Mouse (Mus musculus): ENCODE results near the gene Gbe1. TPM values are rescaled to one million over a fixed set of nuclear protein-coding genes. Genes with fewer than 3 reads are reported as not detected.

Gbe1 gene
- polyA plus RNA-seq, 1 experiment from 2014 or later, result 26.1 TPM

GRCm38 (mm10) chr16:70345607-70346006, 31.9 kb downstream of the Gbe1 start:
- no peaks in the 10 kb centered on the region for H3K4me1 ChIP-seq (replicated peaks; ENCODE audit: control insufficient read depth, insufficient read depth, low read length)
- no peak overlapping the region for H3K27ac ChIP-seq (ENCODE audit: low read depth, low read length)
- H3K27me3 ChIP-seq (replicated peaks; ENCODE audit: control insufficient read depth, insufficient read depth, low read length), result no peaks in the 10 kb centered on the region

GRCm38 (mm10) chr16:70350011-70350410, 36.3 kb downstream of the Gbe1 start:
- Histone ChIP-seq H3K27me3 (replicated peaks; ENCODE audit: control insufficient read depth, insufficient read depth, low read length) (no peaks in the 10 kb centered on the region), H3K9me3 (ENCODE audit: control insufficient read depth) (no peaks in the 10 kb centered on the region), H3K4me1 (replicated peaks; ENCODE audit: control insufficient read depth, insufficient read depth, low read length) (no peaks in the 10 kb centered on the region), H3K36me3 (ENCODE audit: control insufficient read depth, insufficient read depth) (no peaks in the 10 kb centered on the region), H3K9ac (ENCODE audit: low read depth, low read length) (no peak overlapping the region), H3K4me3 (ENCODE audit: low read depth, low read length) (no peak overlapping the region), H3K4me2 (replicated peaks; ENCODE audit: low read depth) (no peak overlapping the region), H3K27ac (ENCODE audit: low read depth, low read length) (no peak overlapping the region)
- ATAC-seq, result no peak
- no peak for TF ChIP-seq CTCF (IDR thresholded peaks at IDR 0.05; ENCODE audit: low read depth)
- WGBS, result 56% methylated on average over 8 of the region's 8 CpGs

More at GRCm38 (mm10) chr16:70345607-70346006, 31.9 kb downstream of the Gbe1 start:
- no peak for TF ChIP-seq CTCF (IDR thresholded peaks at IDR 0.05; ENCODE audit: low read depth)
- no peak overlapping the region for H3K4me2 ChIP-seq (replicated peaks; ENCODE audit: low read depth)
- WGBS, result 81% methylated on average over 10 of the region's 10 CpGs
- no peak overlapping the region for H3K9ac ChIP-seq (ENCODE audit: low read depth, low read length)
- no peak overlapping the region for H3K4me3 ChIP-seq (ENCODE audit: low read depth, low read length)
- no peaks in the 10 kb centered on the region for H3K36me3 ChIP-seq (ENCODE audit: control insufficient read depth, insufficient read depth)
- H3K9me3 ChIP-seq (ENCODE audit: control insufficient read depth), result no peaks in the 10 kb centered on the region
- ATAC-seq, result no peak

GRCm38 (mm10) chr16:70351641-70352280, 38.0 kb downstream of the Gbe1 start:
- Histone ChIP-seq H3K4me1 (replicated peaks; ENCODE audit: control insufficient read depth, insufficient read depth, low read length) (no peaks in the 10 kb centered on the region), H3K36me3 (ENCODE audit: control insufficient read depth, insufficient read depth) (no peaks in the 10 kb centered on the region), H3K27ac (ENCODE audit: low read depth, low read length) (no peak overlapping the region), H3K9ac (ENCODE audit: low read depth, low read length) (no peak overlapping the region), H3K4me3 (ENCODE audit: low read depth, low read length) (no peak overlapping the region), H3K9me3 (ENCODE audit: control insufficient read depth) (no peaks in the 10 kb centered on the region), H3K27me3 (replicated peaks; ENCODE audit: control insufficient read depth, insufficient read depth, low read length) (no peaks in the 10 kb centered on the region), H3K4me2 (replicated peaks; ENCODE audit: low read depth) (no peak overlapping the region)
- peak; percentile 63 for ATAC-seq
- no peak for TF ChIP-seq CTCF (IDR thresholded peaks at IDR 0.05; ENCODE audit: low read depth)
- WGBS, result 43% methylated on average over 11 of the region's 11 CpGs

GRCm38 (mm10) chr16:70352571-70352970, 38.8 kb downstream of the Gbe1 start:
- Histone ChIP-seq H3K27ac (ENCODE audit: low read depth, low read length) (no peak overlapping the region), H3K4me3 (ENCODE audit: low read depth, low read length) (no peak overlapping the region), H3K9me3 (ENCODE audit: control insufficient read depth) (no peaks in the 10 kb centered on the region), H3K9ac (ENCODE audit: low read depth, low read length) (no peak overlapping the region), H3K36me3 (ENCODE audit: control insufficient read depth, insufficient read depth) (no peaks in the 10 kb centered on the region), H3K27me3 (replicated peaks; ENCODE audit: control insufficient read depth, insufficient read depth, low read length) (no peaks in the 10 kb centered on the region), H3K4me2 (replicated peaks; ENCODE audit: low read depth) (no peak overlapping the region), H3K4me1 (replicated peaks; ENCODE audit: control insufficient read depth, insufficient read depth, low read length) (no peaks in the 10 kb centered on the region)
- no peak for ATAC-seq
- WGBS, result 37% methylated on average over 3 of the region's 3 CpGs
- no peak for TF ChIP-seq CTCF (IDR thresholded peaks at IDR 0.05; ENCODE audit: low read depth)

GRCm38 (mm10) chr16:70353058-70353457, 39.3 kb downstream of the Gbe1 start:
- ATAC-seq, result peak; percentile 86
- WGBS, result 36% methylated on average over 2 of the region's 2 CpGs
- H3K4me1 ChIP-seq (replicated peaks; ENCODE audit: control insufficient read depth, insufficient read depth, low read length), result no peaks in the 10 kb centered on the region
- peak; percentile 65 for TF ChIP-seq CTCF (IDR thresholded peaks at IDR 0.05; ENCODE audit: low read depth)
- H3K36me3 ChIP-seq (ENCODE audit: control insufficient read depth, insufficient read depth), result no peaks in the 10 kb centered on the region
- H3K9me3 ChIP-seq (ENCODE audit: control insufficient read depth), result no peaks in the 10 kb centered on the region
- H3K9ac ChIP-seq (ENCODE audit: low read depth, low read length), result no peak overlapping the region
- no peak overlapping the region for H3K4me3 ChIP-seq (ENCODE audit: low read depth, low read length)
- H3K4me2 ChIP-seq (replicated peaks; ENCODE audit: low read depth), result no peak overlapping the region
- no peaks in the 10 kb centered on the region for H3K27me3 ChIP-seq (replicated peaks; ENCODE audit: control insufficient read depth, insufficient read depth, low read length)
- no peak overlapping the region for H3K27ac ChIP-seq (ENCODE audit: low read depth, low read length)

GRCm38 (mm10) chr16:70358326-70358725, 44.6 kb downstream of the Gbe1 start:
- Histone ChIP-seq H3K4me2 (replicated peaks; ENCODE audit: low read depth) (no peak overlapping the region), H3K4me1 (replicated peaks; ENCODE audit: control insufficient read depth, insufficient read depth, low read length) (no peaks in the 10 kb centered on the region), H3K27ac (ENCODE audit: low read depth, low read length) (no peak overlapping the region), H3K27me3 (replicated peaks; ENCODE audit: control insufficient read depth, insufficient read depth, low read length) (no peaks in the 10 kb centered on the region), H3K36me3 (ENCODE audit: control insufficient read depth, insufficient read depth) (no peaks in the 10 kb centered on the region), H3K9ac (ENCODE audit: low read depth, low read length) (no peak overlapping the region), H3K4me3 (ENCODE audit: low read depth, low read length) (no peak overlapping the region), H3K9me3 (ENCODE audit: control insufficient read depth) (peaks cover 4% of the 10 kb centered on the region; the same call in 1 of the 2 replicates)
- ATAC-seq, result no peak
- TF ChIP-seq CTCF (IDR thresholded peaks at IDR 0.05; ENCODE audit: low read depth), result no peak
- 93% methylated on average over 6 of the region's 6 CpGs for WGBS
